Mouse (Mus musculus) urinary bladder, postnatal 25 days (tissue): ENCODE results near the gene Adh1.

Source experiments
- DNase-seq: peaks from one replicate; pipeline ENCODE4 v3.0.0; 2022; ENCODE audit warnings: low spot score

The Adh1 gene

GRCm38 (mm10) chr3:138287686-138288085 is 26.9 kb downstream of the Adh1 start:
- DNase-seq, result no peak

DNA sequence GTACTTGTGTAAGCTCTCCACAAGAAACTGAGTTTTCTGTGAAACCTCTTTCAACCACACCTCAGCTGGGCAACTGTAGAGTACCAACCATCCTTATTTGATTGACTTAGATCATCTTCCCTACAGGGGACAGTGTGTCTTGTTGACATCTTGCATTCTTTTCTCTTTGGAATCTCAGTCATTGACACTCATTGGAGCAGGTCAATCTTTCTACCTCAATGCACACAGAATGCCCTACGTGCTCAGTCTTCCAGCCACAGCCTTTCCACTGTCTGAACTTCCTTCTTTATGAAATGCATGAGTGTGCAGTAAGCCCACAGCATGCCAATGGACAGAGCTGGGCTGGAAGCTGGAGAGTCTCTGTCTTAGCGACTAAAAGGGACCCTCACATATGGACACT is 29.9 kb downstream of the Adh1 start:
- DNase-seq, result no peak

GRCm38 (mm10) chr3:138291529-138292117 is 30.8 kb downstream of the Adh1 start:
- DNase-seq, result no peak

- no peak for DNase-seq
These were observed 32.6 kb downstream of the Adh1 start for GRCm38 (mm10) chr3:138293298-138293895.

DNA sequence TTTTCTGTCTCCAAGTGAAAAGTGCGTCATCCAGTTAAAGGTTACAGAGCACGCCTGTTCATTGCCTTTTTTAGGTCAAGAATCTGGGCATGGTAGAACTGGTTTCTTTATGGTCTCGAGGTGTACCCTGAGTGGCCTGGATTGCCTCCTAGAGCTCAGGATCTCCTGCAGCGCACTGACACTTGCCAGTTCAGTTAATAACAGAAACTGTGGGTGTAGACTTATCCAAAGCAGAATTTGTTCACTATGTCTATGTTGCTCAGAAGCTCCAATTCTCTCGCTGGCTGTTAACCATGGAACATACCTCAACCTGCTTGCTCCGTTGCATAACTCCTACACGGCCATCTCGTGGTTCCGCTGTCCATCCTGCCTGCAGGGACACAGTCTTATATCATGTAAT is 39.3 kb downstream of the Adh1 start:
- DNase-seq, result no peak

DNA sequence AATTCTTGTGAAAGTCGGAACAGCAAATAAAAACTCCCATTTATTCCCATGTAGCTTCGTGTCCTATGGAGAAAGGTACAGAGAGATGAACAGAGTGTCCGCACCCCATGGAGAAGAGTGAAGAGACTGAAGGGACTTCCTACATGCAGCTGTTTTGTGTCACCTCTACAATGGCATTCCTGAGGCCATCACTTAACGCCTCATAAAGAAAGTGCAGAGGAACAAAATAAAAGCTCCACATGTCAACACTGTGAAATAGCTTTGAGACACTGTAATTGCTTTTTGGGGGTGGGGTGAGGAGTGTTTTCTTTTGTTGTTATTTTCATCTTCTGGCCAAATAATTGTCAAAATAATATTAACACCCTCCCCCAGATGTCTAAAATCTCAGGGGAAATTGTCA is 41.9 kb downstream of the Adh1 start:
- DNase-seq, result no peak

DNA sequence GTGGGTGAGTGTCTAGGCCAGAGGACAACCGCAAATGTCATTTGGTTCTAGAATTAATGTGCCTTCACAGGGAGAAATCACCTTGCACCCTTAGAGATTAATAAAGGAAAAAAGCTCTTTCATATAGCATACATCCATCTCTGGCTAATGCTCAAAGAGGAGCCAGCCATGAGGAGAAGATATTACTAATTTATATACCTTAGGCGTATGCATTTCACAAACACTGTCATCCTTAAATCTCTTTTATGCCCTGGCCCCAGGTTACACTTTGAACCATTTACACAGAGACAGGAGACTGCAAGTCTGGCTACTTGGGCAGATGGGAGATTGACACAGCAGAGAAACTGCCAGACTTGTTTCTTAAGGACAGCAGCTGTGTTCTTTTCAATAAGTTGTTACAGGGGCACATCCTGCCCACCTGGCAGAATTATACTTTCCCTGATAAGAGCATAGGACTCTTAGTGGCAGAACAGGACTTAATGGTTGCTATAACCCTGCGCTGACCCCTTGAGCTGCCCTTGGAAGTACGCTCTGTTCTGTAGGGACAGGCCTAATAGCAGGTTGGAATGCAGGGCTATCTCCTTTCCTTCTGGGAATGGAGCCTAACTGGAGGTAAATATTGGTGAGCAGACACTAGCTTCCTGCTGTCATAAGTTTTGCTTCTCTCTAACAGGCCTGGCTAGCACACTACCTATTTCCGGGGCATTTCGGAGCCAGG is 43.1 kb downstream of the Adh1 start:
- no peak for DNase-seq

DNA sequence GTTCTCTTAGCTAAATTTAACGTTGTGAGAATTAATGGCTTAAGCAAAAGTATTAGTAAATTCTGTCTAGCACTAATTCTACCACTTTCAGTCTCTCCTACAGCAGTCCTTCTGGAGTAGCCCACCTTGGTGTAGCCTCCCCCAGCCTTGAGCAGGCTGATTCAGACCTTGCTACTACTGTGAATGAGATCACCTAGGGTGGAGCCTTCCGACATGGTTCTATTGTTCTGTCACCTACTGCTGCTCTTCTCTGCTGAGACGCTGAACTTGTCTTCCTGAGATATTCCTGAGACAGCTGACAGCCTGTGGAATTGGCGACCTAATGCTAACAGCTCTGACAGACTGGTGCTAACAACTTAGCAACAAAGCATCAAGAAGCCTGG is 43.7 kb downstream of the Adh1 start:
- no peak for DNase-seq

GRCm38 (mm10) chr3:138305486-138306289 is 44.9 kb downstream of the Adh1 start:
- no peak for DNase-seq

GRCm38 (mm10) chr3:138306290-138306683 is 45.5 kb downstream of the Adh1 start:
- DNase-seq, result no peak

DNA sequence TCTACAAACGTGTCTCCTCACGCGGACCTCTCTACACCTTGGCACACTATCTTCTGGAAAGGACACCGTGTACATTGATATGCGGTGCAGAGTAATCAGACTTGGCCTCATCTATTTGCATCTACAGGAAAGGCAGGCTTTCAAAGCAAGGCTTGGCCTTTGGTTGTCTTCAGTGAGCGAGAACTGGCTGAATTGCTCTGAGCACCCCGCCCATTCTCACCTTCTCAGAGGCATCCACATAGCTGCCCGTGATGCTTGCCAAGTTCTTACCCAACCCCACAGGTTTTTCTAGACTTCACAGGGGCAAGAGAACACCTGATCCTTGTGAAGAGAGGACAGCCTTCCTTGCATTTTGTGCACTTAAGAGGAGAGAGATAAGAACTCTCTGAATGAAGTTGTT is 49.1 kb downstream of the Adh1 start:
- no peak for DNase-seq

- DNase-seq, result no peak
These were observed 50.2 kb downstream of the Adh1 start for GRCm38 (mm10) chr3:138311015-138311414.

DNA sequence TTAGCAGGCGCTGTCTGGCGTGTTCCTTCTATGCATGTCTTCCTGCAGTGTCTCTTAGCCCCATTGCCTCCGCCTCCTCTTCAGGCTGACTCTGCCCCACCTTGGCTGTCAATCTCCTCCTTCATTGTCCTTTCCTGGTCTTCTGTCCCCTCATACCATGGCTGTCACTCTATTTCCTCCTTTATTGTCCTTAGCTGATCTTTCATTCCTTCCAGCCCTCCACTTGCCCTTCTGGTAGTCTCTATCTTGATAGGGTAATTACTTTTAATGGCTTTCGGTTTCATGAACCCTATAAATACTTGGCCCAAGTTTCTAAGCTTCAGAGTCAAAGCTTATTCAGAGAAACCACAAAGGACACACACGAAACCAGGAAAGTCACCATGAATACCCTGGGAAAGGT is 52.2 kb downstream of the Adh1 start, which contains the start of gene Adh6a:
Gene Adh6a, plus strand, starts transcription at position 322 of the 400 bp plus-strand sequence.
- no peak for DNase-seq

DNA sequence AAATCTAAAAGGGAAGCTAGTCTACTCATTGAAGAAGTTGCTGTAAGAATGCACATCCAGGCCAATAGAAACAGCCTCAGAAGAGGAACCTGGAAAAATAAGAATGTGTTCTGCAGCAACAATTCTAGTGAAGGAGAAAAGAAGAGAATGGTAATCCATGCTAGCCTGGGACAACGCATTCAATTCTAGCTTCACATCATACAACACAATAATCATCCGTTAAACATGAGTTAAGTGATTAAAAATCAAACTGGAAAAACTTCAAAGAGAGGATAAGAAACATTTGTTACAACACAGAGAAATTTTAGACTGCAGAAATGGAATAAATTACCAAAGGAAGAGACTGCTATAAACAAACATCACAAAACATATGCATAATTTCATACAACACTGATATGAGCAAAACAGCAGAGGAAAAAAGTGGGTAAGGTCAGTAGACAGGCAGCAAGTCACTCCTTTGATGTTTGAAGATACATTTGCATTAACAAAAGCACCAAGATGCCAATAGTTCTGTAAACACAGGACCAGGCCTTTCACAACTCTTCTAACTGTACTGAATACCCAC is 56.2 kb downstream of the Adh1 start:
- DNase-seq, result no peak

- no peak for DNase-seq
These were observed 64.2 kb downstream of the Adh1 start for GRCm38 (mm10) chr3:138325001-138325400.

GRCm38 (mm10) chr3:138325466-138325865 is 64.7 kb downstream of the Adh1 start:
- DNase-seq, result no peak

DNA sequence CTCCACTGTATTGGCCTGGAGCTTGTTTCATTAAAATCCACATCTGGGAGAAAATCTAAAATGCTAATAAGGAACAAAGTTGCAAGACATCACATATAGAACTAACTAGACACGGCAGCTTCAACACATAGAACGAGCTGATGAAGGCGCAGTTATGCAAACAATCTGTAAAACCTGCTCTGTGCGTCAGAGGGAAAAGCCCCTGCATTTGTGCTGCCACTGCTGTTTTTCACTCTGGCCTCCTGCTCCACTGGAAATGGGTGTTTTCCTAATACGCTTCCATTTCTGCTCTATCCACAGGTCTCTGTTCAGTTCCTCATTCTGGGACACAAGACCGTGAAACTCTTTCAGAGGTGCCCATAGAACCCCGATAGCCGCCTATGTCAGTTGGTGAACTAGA is 73.1 kb downstream of the Adh1 start:
- DNase-seq, result no peak

GRCm38 (mm10) chr3:138334320-138334719 is 73.5 kb downstream of the Adh1 start:
- DNase-seq, result no peak

- no peak for DNase-seq
These were observed 74.8 kb downstream of the Adh1 start for GRCm38 (mm10) chr3:138335566-138335965.

DNA sequence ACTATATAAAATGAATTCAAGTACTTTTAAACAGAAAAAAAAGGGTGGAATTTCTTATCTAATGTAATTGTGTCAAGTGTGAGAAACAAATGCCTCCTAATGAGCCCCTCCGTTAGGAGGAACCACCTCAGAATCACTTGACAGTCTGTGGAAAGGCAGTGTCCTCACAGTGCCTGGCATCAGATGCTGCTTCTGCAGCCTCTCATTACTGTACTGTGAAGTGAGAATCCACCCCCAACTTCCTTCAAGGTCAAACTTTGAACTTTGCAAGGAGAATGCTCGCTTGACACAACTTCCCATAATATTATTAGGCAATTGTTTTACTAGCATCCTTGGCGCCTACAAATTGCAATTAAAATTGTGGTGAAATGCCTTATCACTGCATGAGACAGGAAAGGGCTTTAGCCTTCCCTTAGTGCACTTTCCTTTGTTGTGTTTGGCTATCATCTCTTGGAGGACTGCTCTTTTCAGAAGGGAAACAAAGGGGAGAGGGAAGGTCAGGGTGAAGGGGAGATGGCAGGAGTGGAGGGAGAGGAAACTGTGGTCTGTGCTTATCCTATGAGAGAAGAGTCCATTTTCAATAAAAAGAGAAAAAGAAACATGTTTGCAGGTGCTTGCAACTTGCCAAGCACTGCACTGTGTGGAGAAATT is 75.4 kb downstream of the Adh1 start:
- DNase-seq, result no peak
